Comparison of ENCODE assay signal across 8 mouse cellular contexts in the genomic region with DNA sequence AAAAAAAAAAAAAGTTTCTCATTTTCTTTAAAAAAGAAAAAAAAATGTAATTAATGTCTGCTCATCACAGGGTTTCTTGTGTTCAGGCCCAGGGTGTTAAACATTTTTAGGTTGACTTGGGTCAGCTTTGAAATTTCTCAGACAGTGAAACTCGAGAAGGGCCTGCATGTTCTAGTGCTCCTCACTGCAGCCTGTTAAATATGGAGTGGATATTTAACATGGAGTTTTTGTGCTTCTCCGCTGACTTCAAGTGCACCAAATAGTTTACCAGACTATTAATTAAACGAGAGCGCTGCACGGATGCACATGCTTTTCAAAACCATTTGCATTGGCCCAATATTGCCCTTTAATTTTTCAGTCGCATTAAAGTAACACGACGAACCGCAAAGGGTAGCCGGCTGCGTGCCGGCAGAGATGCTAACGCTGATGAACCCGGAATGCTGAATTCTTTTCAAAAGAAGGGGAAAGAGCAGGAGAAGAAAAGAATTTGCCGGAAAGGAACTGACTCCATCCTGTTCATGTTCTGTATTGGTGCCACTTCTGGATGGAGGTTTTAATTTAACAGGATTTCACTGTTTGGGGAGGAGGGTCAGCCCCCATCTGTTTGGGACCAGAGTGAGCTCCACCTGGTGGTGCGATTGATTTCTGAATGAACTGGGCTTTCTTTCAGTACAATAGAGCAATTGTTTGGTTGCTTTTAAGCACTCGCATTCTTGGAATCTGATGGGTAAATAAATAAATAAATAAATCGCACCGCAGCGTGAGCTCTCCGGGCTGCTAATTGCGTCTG.
A peak's percentile ranks its signal among the peaks of the same experiment; 100 is the strongest.
DNase-seq lines count a peak whose midpoint lies in the region; ATAC-seq lines count a peak whose summit lies in the region.

No protein-coding gene starts in this region.

- no peaks in the 10 kb centered on the region for H3K9me3 ChIP-seq in forebrain, embryonic 14.5 days (replicated peaks; ENCODE audit: control insufficient read depth, low read length)
- no peaks in the 10 kb centered on the region for H3K9me3 ChIP-seq in neural tube, embryonic 13.5 days

- no peak overlapping the region for H3K27ac ChIP-seq in forebrain, embryonic 14.5 days (ENCODE audit: low read depth, low read length)
- H3K27ac ChIP-seq in neural tube, embryonic 13.5 days (replicated peaks), result peak overlapping the region; percentile 42; the same call in 1 of the 2 replicates

- peak; percentile 70 for ATAC-seq in forebrain, embryonic 14.5 days
- peak; percentile 44 for ATAC-seq in neural tube, embryonic 13.5 days (ENCODE audit: low read depth)

- H3K27me3 ChIP-seq in forebrain, embryonic 14.5 days (replicated peaks; ENCODE audit: control insufficient read depth, insufficient read depth, low read length), result no peaks in the 10 kb centered on the region
- peaks cover 11% of the 10 kb centered on the region; the same call in 1 of the 2 replicates for H3K27me3 ChIP-seq in neural tube, embryonic 13.5 days

- H3K36me3 ChIP-seq in forebrain, embryonic 14.5 days (ENCODE audit: control insufficient read depth, insufficient read depth, low read length), result no peaks in the 10 kb centered on the region
- no peaks in the 10 kb centered on the region for H3K36me3 ChIP-seq in neural tube, embryonic 13.5 days

- peaks cover 11% of the 10 kb centered on the region for H3K4me1 ChIP-seq in forebrain, embryonic 14.5 days (ENCODE audit: control insufficient read depth, insufficient read depth, low read length)
- H3K4me1 ChIP-seq in neural tube, embryonic 13.5 days (replicated peaks), result peaks cover 13% of the 10 kb centered on the region

- DNase-seq in kidney, adult 9 months, result peak; percentile 14
- no peak for DNase-seq in kidney, adult 8-10 months
- DNase-seq in brain, adult 2 months (ENCODE audit: low read depth, low spot score), result peak; percentile 72
- DNase-seq in forebrain, embryonic 14.5 days (ENCODE audit: low spot score), result peak; percentile 70
- DNase-seq in layer of hippocampus, postnatal 25 days (ENCODE audit: extremely low spot score in 1 of 2, low spot score in 1 of 2), result peak; percentile 26 to 48
- no peak for DNase-seq in ovary, postnatal 10 days (ENCODE audit: low spot score)
- DNase-seq in MN1 (ENCODE audit: low spot score), result no peak

- WGBS in forebrain, embryonic 14.5 days, result 3% methylated on average over 22 of the region's 22 CpGs
- WGBS in neural tube, embryonic 13.5 days, result 14% methylated on average over 22 of the region's 22 CpGs

- H3K4me3 ChIP-seq in forebrain, embryonic 14.5 days (ENCODE audit: low read depth, low read length), result peak overlapping the region; percentile 26
- H3K4me3 ChIP-seq in neural tube, embryonic 13.5 days, result peak overlapping the region; percentile 28

- H3K9ac ChIP-seq in forebrain, embryonic 14.5 days (ENCODE audit: low read length), result peak overlapping the region; percentile 29
- H3K9ac ChIP-seq in neural tube, embryonic 13.5 days, result peak overlapping the region; percentile 55

- peak overlapping the region; percentile 48 for H3K4me2 ChIP-seq in forebrain, embryonic 14.5 days (ENCODE audit: low read length)
- H3K4me2 ChIP-seq in neural tube, embryonic 13.5 days, result peak overlapping the region; percentile 57

Comparison
In these comparisons a context has a peak if more than half of its experiments do, and no peak if none do; other contexts are left out.
1. DNase-seq: peak in kidney, adult 9 months (single experiment), brain, adult 2 months (single experiment), forebrain, embryonic 14.5 days (single experiment) and layer of hippocampus, postnatal 25 days (2 of 2); none in kidney, adult 8-10 months (0 of 2), ovary, postnatal 10 days (single experiment) and MN1 (single experiment).